Mouse (Mus musculus) layer of hippocampus, adult 9-10 months (tissue): ENCODE measurements around the gene Edar.

Experiments used
- DNase-seq: peaks from one replicate; pipeline ENCODE4 v3.0.0; 2022; ENCODE audit warnings: low spot score

Edar gene

GRCm38 (mm10) chr10:58651270-58652042 is 24.0 kb downstream of the Edar start:
- no peak for DNase-seq

- no peak for DNase-seq
Observed at GRCm38 (mm10) chr10:58648787-58649186, 26.7 kb downstream of the Edar start.

- no peak for DNase-seq
Observed at GRCm38 (mm10) chr10:58644671-58645070, 30.8 kb downstream of the Edar start.

GRCm38 (mm10) chr10:58644194-58644593 is 31.3 kb downstream of the Edar start:
- no peak for DNase-seq

GRCm38 (mm10) chr10:58643001-58643400 is 32.5 kb downstream of the Edar start:
- DNase-seq: no peak

GRCm38 (mm10) chr10:58641631-58642030 is 33.8 kb downstream of the Edar start:
- no peak for DNase-seq

- no peak for DNase-seq
Observed at GRCm38 (mm10) chr10:58640446-58641400, 34.7 kb downstream of the Edar start.

GRCm38 (mm10) chr10:58639291-58639690 is 36.2 kb downstream of the Edar start:
- no peak for DNase-seq

GRCm38 (mm10) chr10:58636431-58637080 is 38.9 kb downstream of the Edar start:
- no peak for DNase-seq

- no peak for DNase-seq
Observed at GRCm38 (mm10) chr10:58633507-58633906, 41.9 kb downstream of the Edar start.

- DNase-seq: peak; percentile 17
Observed at GRCm38 (mm10) chr10:58627569-58627968, 47.9 kb downstream of the Edar start.

- DNase-seq: no peak
Observed at GRCm38 (mm10) chr10:58624848-58625711, 50.4 kb downstream of the Edar start.

GRCm38 (mm10) chr10:58619266-58619665 is 56.2 kb downstream of the Edar start:
- DNase-seq: no peak

- no peak for DNase-seq
Observed at GRCm38 (mm10) chr10:58618501-58619216, 56.8 kb downstream of the Edar start.

GRCm38 (mm10) chr10:58616565-58616964 is 58.9 kb downstream of the Edar start:
- no peak for DNase-seq

GRCm38 (mm10) chr10:58614601-58615000 is 60.9 kb downstream of the Edar start:
- DNase-seq: no peak

- DNase-seq: no peak
Observed at GRCm38 (mm10) chr10:58610484-58611261, 64.8 kb downstream of the Edar start.

- no peak for DNase-seq
Observed at GRCm38 (mm10) chr10:58608858-58609257, 66.6 kb downstream of the Edar start.

- DNase-seq: no peak
Observed at GRCm38 (mm10) chr10:58606356-58606755, 69.1 kb downstream of the Edar start.

GRCm38 (mm10) chr10:58604779-58605178 is 70.7 kb downstream of the Edar start:
- no peak for DNase-seq
